Mouse (Mus musculus) cortical plate, adult 2 months (tissue): ENCODE measurements around the gene Bcl2l12.

Experiments used
- CTCF ChIP-seq: fragments of 200-500 bp; IDR thresholded peaks from 2 replicates; pipeline ENCODE4 v1.5.1; 2011; ENCODE audit warnings: mild to moderate bottlenecking, control low read depth, low read length; ENCODE audit not compliant: insufficient read depth; ENCODE audit errors: extremely low read depth
- POLR2A ChIP-seq: fragments of 200-500 bp; IDR thresholded peaks from 2 replicates; pipeline ENCODE4 v1.6.1; 2011; ENCODE audit warnings: mild to moderate bottlenecking, low read length, control low read depth; ENCODE audit not compliant: insufficient read depth; ENCODE audit errors: extremely low read depth

GRCm38 (mm10) chr7:45045741-45046140, 47.2 kb upstream of the Bcl2l12 start:
- TF ChIP-seq CTCF (no peak), POLR2A (no peak)
